Comparison of ENCODE assay signal across 8 mouse cellular contexts in the genomic region with DNA sequence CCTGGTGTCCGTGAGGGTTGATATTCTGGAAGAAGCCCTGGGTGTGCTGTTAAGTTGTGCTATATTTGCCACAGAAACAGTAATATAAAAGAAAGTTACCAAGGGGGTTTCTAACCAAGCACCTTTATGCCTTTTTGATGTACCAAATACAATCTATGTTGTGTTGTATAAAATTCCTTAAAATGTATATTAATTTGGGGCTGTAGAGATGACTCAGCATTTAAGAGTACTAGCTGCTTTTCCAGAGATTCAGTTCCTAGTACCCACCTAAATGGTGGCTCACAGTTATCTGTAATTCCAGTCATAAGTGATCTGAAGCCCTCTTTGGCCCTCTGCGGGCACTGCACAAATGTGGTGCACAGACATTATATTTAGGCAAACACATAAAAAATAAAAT. TPM values are rescaled to one million over a fixed set of nuclear protein-coding genes. Genes with fewer than 3 reads are reported as not detected.
DNase-seq lines count a peak whose midpoint lies in the region; ATAC-seq and TF ChIP-seq lines count a peak whose summit lies in the region.

No protein-coding gene starts in this region.

- peak overlapping the region; percentile 86 for H3K4me3 ChIP-seq in erythroblast, embryonic 14.5 days (replicated peaks)
- peak overlapping the region; percentile 96 for H3K4me3 ChIP-seq in E14TG2a.4 (replicated peaks; ENCODE audit: low read length)
- H3K4me3 ChIP-seq in hindbrain, embryonic 12.5 days = peak overlapping the region; percentile 65; the same call in 1 of the 2 replicates
- H3K4me3 ChIP-seq in midbrain, embryonic 10.5 days = peak overlapping the region; percentile 84

- no peak for TF ChIP-seq CTCF in E14TG2a.4 (conservative IDR thresholded peaks at IDR 0.05; ENCODE audit: low read length)

- no peaks in the 10 kb centered on the region for H3K27me3 ChIP-seq in erythroblast, embryonic 14.5 days (ENCODE audit: control insufficient read depth)
- H3K27me3 ChIP-seq in E14TG2a.4 (ENCODE audit: insufficient read depth, low read length) = peaks cover 3% of the 10 kb centered on the region
- H3K27me3 ChIP-seq in hindbrain, embryonic 12.5 days = no peaks in the 10 kb centered on the region
- H3K27me3 ChIP-seq in midbrain, embryonic 10.5 days (ENCODE audit: low read depth, poor library complexity, severe bottlenecking) = no peaks in the 10 kb centered on the region

- intact Hi-C loops in left cerebral cortex, postnatal 36 days (cut with DNase I) = no loop called here

- no peaks in the 10 kb centered on the region for H3K9me3 ChIP-seq in erythroblast, embryonic 14.5 days (ENCODE audit: control insufficient read depth, low read length)
- no peaks in the 10 kb centered on the region for H3K9me3 ChIP-seq in E14TG2a.4 (ENCODE audit: low read length)
- H3K9me3 ChIP-seq in hindbrain, embryonic 12.5 days (replicated peaks) = no peaks in the 10 kb centered on the region
- no peaks in the 10 kb centered on the region for H3K9me3 ChIP-seq in midbrain, embryonic 10.5 days (replicated peaks)

- peak overlapping the region; percentile 86 for H3K4me2 ChIP-seq in hindbrain, embryonic 12.5 days (replicated peaks)

- no peak for DNase-seq in midbrain, embryonic 10.5 days (ENCODE audit: low spot score)
- DNase-seq in layer of hippocampus, postnatal 25 days (ENCODE audit: extremely low spot score in 1 of 2, low spot score in 1 of 2) = no peak
- no peak for DNase-seq in left cerebral cortex, postnatal 36 days (ENCODE audit: low spot score in 2 of 2)
- DNase-seq in ovary, adult 18-20 months (ENCODE audit: low spot score) = no peak

- H3K27ac ChIP-seq in hindbrain, embryonic 12.5 days = no peak overlapping the region
- peak overlapping the region; percentile 94; the same call in 1 of the 2 replicates for H3K27ac ChIP-seq in midbrain, embryonic 10.5 days (replicated peaks)

- ATAC-seq in erythroblast, adult 5-6 weeks (replicated peaks; ENCODE audit: low FRiP score, poor library complexity, severe bottlenecking) = no peak
- ATAC-seq in hindbrain, embryonic 12.5 days (ENCODE audit: low FRiP score) = no peak

- peaks cover 44% of the 10 kb centered on the region for H3K4me1 ChIP-seq in erythroblast, embryonic 14.5 days (ENCODE audit: control insufficient read depth)
- H3K4me1 ChIP-seq in E14TG2a.4 (replicated peaks; ENCODE audit: low read depth, low read length) = peaks cover 46% of the 10 kb centered on the region
- H3K4me1 ChIP-seq in hindbrain, embryonic 12.5 days = peaks cover 14% of the 10 kb centered on the region
- peaks cover 32% of the 10 kb centered on the region for H3K4me1 ChIP-seq in midbrain, embryonic 10.5 days

- WGBS in hindbrain, embryonic 12.5 days = 85% methylated on average over 2 of the region's 2 CpGs
- 87% methylated on average over 2 of the region's 2 CpGs for WGBS in midbrain, embryonic 10.5 days

- H3K9ac ChIP-seq in hindbrain, embryonic 12.5 days = 0 out of 2 replicates have a peak overlapping the region, but pooled peaks have one; percentile 75

- H3K36me3 ChIP-seq in erythroblast, embryonic 14.5 days (ENCODE audit: control insufficient read depth) = peaks cover 9% of the 10 kb centered on the region
- peaks cover 35% of the 10 kb centered on the region for H3K36me3 ChIP-seq in E14TG2a.4 (ENCODE audit: insufficient read depth, low read length)
- peaks cover 13% of the 10 kb centered on the region; the same call in 1 of the 2 replicates for H3K36me3 ChIP-seq in hindbrain, embryonic 12.5 days
- peaks cover 31% of the 10 kb centered on the region for H3K36me3 ChIP-seq in midbrain, embryonic 10.5 days

RNA-seq across cellular contexts. Expression of a gene that starts 1.4 kb away (rescaled TPM):
- 0.26 and 0.27 TPM in 2 replicates for polyA plus RNA-seq in erythroblast, embryonic 14.5 days (2012)
- 1.5 and 6.7 TPM in 2 replicates for total RNA-seq in erythroblast, adult 5-6 weeks (2015; ENCODE audit: low replicate concordance)
- 6.6 and 8.1 TPM in 2 replicates for total RNA-seq in erythroblast, adult 5-6 weeks (2017; ENCODE audit: low replicate concordance)
- 107 and 116 TPM in 2 replicates for polyA plus RNA-seq in hindbrain, embryonic 12.5 days (2016; fragmentation: Nextera tagmentation; extraction: Ambion mirVana)
- polyA plus RNA-seq in midbrain, embryonic 10.5 days (2016; fragmentation: Nextera tagmentation; extraction: Ambion mirVana) = 169 and 196 TPM in 2 replicates
- total RNA-seq in layer of hippocampus, postnatal 25 days (2021) = 10 to 100 TPM; 32.8 TPM
- 10 to 100 TPM; 23.3 to 25.2 TPM for total RNA-seq in left cerebral cortex, postnatal 36 days (2021)

RNA-seq across cellular contexts. Expression of a gene that starts 4.3 kb away (rescaled TPM):
- 2.2 and 3.6 TPM in 2 replicates for polyA plus RNA-seq in erythroblast, embryonic 14.5 days (2012)
- 41.4 and 60.7 TPM in 2 replicates for total RNA-seq in erythroblast, adult 5-6 weeks (2015; ENCODE audit: low replicate concordance)
- total RNA-seq in erythroblast, adult 5-6 weeks (2017; ENCODE audit: low replicate concordance) = 11.2 and 26.3 TPM in 2 replicates
- 394 and 521 TPM in 2 replicates for polyA plus RNA-seq in hindbrain, embryonic 12.5 days (2016; fragmentation: Nextera tagmentation; extraction: Ambion mirVana)
- polyA plus RNA-seq in midbrain, embryonic 10.5 days (2016; fragmentation: Nextera tagmentation; extraction: Ambion mirVana) = 799 and 889 TPM in 2 replicates
- 10 to 100 TPM; 77.8 to 78.4 TPM for total RNA-seq in layer of hippocampus, postnatal 25 days (2021)
- 10 to 100 TPM; 55.8 to 66.0 TPM for total RNA-seq in left cerebral cortex, postnatal 36 days (2021)

RNA-seq across cellular contexts. Expression of a gene that starts 30.1 kb away (rescaled TPM):
- 0.08 and 0.46 TPM in 2 replicates for polyA plus RNA-seq in erythroblast, embryonic 14.5 days (2012)
- 3.1 and 9.4 TPM in 2 replicates for total RNA-seq in erythroblast, adult 5-6 weeks (2015; ENCODE audit: low replicate concordance)
- total RNA-seq in erythroblast, adult 5-6 weeks (2017; ENCODE audit: low replicate concordance) = 14.9 and 22.7 TPM in 2 replicates
- 123 and 125 TPM in 2 replicates for polyA plus RNA-seq in hindbrain, embryonic 12.5 days (2016; fragmentation: Nextera tagmentation; extraction: Ambion mirVana)
- polyA plus RNA-seq in midbrain, embryonic 10.5 days (2016; fragmentation: Nextera tagmentation; extraction: Ambion mirVana) = 87.9 and 110 TPM in 2 replicates
- 100 to 1,000 TPM in 1 of 2 experiments, 10 to 100 TPM in 1; 96.7 to 126 TPM for total RNA-seq in layer of hippocampus, postnatal 25 days (2021)
- total RNA-seq in left cerebral cortex, postnatal 36 days (2021) = 100 to 1,000 TPM; 106 to 124 TPM

RNA-seq across cellular contexts. Expression of a gene that starts 37.2 kb away (rescaled TPM):
- 0.58 and 0.72 TPM in 2 replicates for polyA plus RNA-seq in erythroblast, embryonic 14.5 days (2012)
- 31.1 and 36.5 TPM in 2 replicates for total RNA-seq in erythroblast, adult 5-6 weeks (2015; ENCODE audit: low replicate concordance)
- total RNA-seq in erythroblast, adult 5-6 weeks (2017; ENCODE audit: low replicate concordance) = 15.2 and 16.2 TPM in 2 replicates
- 349 and 355 TPM in 2 replicates for polyA plus RNA-seq in hindbrain, embryonic 12.5 days (2016; fragmentation: Nextera tagmentation; extraction: Ambion mirVana)
- polyA plus RNA-seq in midbrain, embryonic 10.5 days (2016; fragmentation: Nextera tagmentation; extraction: Ambion mirVana) = 221 and 253 TPM in 2 replicates
- total RNA-seq in layer of hippocampus, postnatal 25 days (2021) = 100 to 1,000 TPM; 114 to 168 TPM
- total RNA-seq in left cerebral cortex, postnatal 36 days (2021) = 100 to 1,000 TPM in 1 of 2 experiments, 10 to 100 TPM in 1; 76.1 to 145 TPM

RNA-seq across cellular contexts. Expression of a gene that starts 59.6 kb away (rescaled TPM):
- polyA plus RNA-seq in erythroblast, embryonic 14.5 days (2012) = not detected in 2 replicates
- not detected in 2 replicates for total RNA-seq in erythroblast, adult 5-6 weeks (2015; ENCODE audit: low replicate concordance)
- total RNA-seq in erythroblast, adult 5-6 weeks (2017; ENCODE audit: low replicate concordance) = not detected in 2 replicates
- not detected in 2 replicates for polyA plus RNA-seq in hindbrain, embryonic 12.5 days (2016; fragmentation: Nextera tagmentation; extraction: Ambion mirVana)
- polyA plus RNA-seq in midbrain, embryonic 10.5 days (2016; fragmentation: Nextera tagmentation; extraction: Ambion mirVana) = 0.63 and 0.89 TPM in 2 replicates
- total RNA-seq in layer of hippocampus, postnatal 25 days (2021) = 1 to 10 TPM in 1 of 2 experiments, under 1 TPM in 1; 0.92 to 3.0 TPM
- not detected for total RNA-seq in left cerebral cortex, postnatal 36 days (2021)

Comparison
In these comparisons a context has a peak if more than half of its experiments do, and no peak if none do; other contexts are left out.
1. RNA of a gene that starts 30.1 kb away (total RNA-seq): 96.7 to 126 TPM in layer of hippocampus, postnatal 25 days and 106 to 124 TPM in left cerebral cortex, postnatal 36 days; 3.1 to 22.7 TPM in erythroblast, adult 5-6 weeks; every median in the first group is over 4 times any median in the second.
2. Peak in every context shown above with its lines, with median percentiles within 50 percentile points of each other: H3K4me3 ChIP-seq.